Mouse (Mus musculus) G1E (cell line): ENCODE data around the gene Ckap2l.

Experiments
- CTCF ChIP-seq: IDR thresholded peaks from 2 replicates; pipeline ENCODE4 v1.5.1; 2012; ENCODE audit warnings: low read depth, low read length, inconsistent platforms, mixed read lengths
- GATA1 ChIP-seq: IDR thresholded peaks from 2 replicates; pipeline ENCODE4 v1.6.1; 2012; ENCODE audit warnings: borderline replicate concordance, low read length, inconsistent platforms, mixed read lengths
- GATA2 ChIP-seq: IDR thresholded peaks from 2 replicates; pipeline ENCODE4 v1.6.1; 2012; ENCODE audit warnings: low read depth, low read length, inconsistent platforms, borderline replicate concordance
- POLR2AphosphoS5 ChIP-seq: IDR thresholded peaks from 2 replicates; pipeline ENCODE4 v1.6.1; 2012; ENCODE audit warnings: low read depth, low read length, inconsistent platforms; ENCODE audit not compliant: insufficient replicate concordance

DNA sequence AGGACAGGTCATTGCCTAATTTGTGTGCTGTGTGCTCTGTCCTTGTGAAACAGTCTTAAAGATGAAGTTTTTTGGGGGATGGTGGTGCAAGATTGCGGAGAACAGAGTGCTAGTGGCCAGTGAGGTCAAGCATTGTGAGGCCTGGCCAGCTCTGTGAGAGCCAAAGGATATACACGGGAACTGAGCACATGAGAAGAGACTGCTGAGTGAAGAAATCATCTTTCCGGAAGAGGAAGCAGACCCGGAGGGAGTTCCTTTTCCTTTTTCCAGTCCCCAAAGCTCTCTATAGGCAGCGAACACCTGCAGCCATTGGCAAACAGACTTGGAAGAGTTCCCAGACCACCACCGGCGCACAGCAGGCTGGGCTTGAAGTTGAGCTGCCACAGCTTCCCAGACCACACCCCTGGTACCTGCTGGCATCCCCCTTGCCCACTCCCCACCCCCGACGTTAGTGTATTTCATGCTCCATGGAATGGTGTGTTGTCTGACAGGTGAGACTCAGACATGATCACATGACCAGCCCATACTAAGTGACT, 75.8 kb downstream of the Ckap2l start:
- TF ChIP-seq CTCF, result no peak
- no peak for TF ChIP-seq GATA2
- TF ChIP-seq GATA1, result no peak
- TF ChIP-seq POLR2AphosphoS5, result no peak
